Mouse (Mus musculus) forebrain, embryonic 12.5 days (tissue): ENCODE measurements at regions not wholly inside any gene's neighbourhood (a gene's known extent, or its start where the extent isn't known, plus 50 kb on each side); places are given as distances from the start of the nearest gene placed in this dataset.

Experiments
- ATAC-seq: fragments of 200-750 bp; cut with Nextera tagmentation; 2 replicates; pipeline ENCODE4 v1.8.0; 2017; ENCODE audit warnings: moderate TSS enrichment; ENCODE audit not compliant: low FRiP score
- H3K27ac ChIP-seq: fragments of 300-500 bp; sonication (generic); 2 replicates; pipeline ENCODE4 v1.5.1; 2016; ENCODE audit warnings: mild to moderate bottlenecking
- H3K27me3 ChIP-seq: fragments of 300-500 bp; sonication (generic); 2 replicates; pipeline ENCODE4 v1.6.1; 2016; ENCODE audit warnings: mild to moderate bottlenecking
- H3K36me3 ChIP-seq: fragments of 300-500 bp; sonication (generic); replicated peaks from 2 replicates; pipeline ENCODE4 v1.6.1; 2016; ENCODE audit warnings: mild to moderate bottlenecking
- H3K4me1 ChIP-seq: fragments of 300-500 bp; sonication (generic); 2 replicates; pipeline ENCODE4 v1.6.1; 2016
- H3K4me2 ChIP-seq: fragments of 300-500 bp; sonication (generic); 2 replicates; pipeline ENCODE4 v1.6.1; 2016; ENCODE audit warnings: mild to moderate bottlenecking, moderate library complexity
- H3K4me3 ChIP-seq: fragments of 300-500 bp; sonication (generic); replicated peaks from 2 replicates; pipeline ENCODE4 v1.5.1; 2016; ENCODE audit warnings: mild to moderate bottlenecking
- H3K9ac ChIP-seq: fragments of 300-500 bp; sonication (generic); 2 replicates; pipeline ENCODE4 v1.6.1; 2016; ENCODE audit warnings: mild to moderate bottlenecking
- H3K9me3 ChIP-seq: fragments of 300-500 bp; sonication (generic); 2 replicates; pipeline ENCODE4 v1.6.1; 2016
- WGBS: fragments of 180-500 bp; shearing (Covaris S2); methylation state at CpG from one replicate; pipeline ENCODE4 v1.1.7; 2016; 5-methylcytosine and 5-hydroxymethylcytosine counted together

DNA sequence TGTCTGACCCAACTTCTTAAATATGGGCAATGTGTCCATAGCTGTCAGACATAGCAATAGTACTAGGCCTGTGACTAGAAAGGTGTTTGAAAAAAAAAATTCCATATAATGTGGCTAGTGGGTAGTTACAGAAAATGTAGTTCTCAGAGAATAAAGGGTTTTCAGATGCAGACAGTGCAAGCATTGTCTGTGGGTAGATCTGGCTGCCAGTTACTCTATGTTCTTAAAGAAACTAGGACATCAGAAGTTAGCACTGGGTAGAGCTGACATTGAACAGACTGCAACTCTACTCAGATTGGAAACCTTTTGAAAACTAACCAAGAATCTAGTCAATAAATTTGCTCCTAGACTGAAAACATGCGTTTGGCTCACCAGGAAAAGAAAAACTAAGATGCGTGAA, 154.5 kb upstream of the Negr1 start:
- no peaks in the 10 kb centered on the region for H3K4me1 ChIP-seq
- no peak for ATAC-seq
- no peaks in the 10 kb centered on the region for H3K36me3 ChIP-seq
- no peak overlapping the region for H3K27ac ChIP-seq
- H3K27me3 ChIP-seq = no peaks in the 10 kb centered on the region
- no peak overlapping the region for H3K4me3 ChIP-seq
- H3K9me3 ChIP-seq = no peaks in the 10 kb centered on the region
- no peak overlapping the region for H3K4me2 ChIP-seq
- H3K9ac ChIP-seq = no peak overlapping the region
- 91% methylated on average over 2 of the region's 2 CpGs for WGBS

DNA sequence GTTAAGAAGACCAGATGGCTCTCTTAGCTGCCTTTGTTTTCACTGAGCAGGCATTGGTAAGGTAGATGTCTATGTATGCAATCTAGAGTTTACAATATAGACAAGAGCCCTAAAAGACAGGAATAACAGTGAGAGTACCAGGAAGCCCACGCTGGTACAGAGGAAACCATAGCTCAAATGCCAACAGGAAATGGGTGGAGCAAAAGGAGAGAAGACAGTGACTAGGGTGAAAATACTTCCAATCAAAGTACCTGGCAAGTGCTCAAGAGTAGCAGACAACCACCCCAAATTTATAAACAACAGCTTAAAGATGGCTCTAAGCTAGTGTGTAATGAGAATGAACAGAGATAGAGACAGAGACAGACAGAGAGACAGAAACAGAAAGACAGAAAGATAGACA, 151.5 kb upstream of the Negr1 start:
- H3K9ac ChIP-seq = no peak overlapping the region
- no peaks in the 10 kb centered on the region for H3K27me3 ChIP-seq
- H3K4me2 ChIP-seq = no peak overlapping the region
- no peak overlapping the region for H3K27ac ChIP-seq
- H3K4me3 ChIP-seq = no peak overlapping the region
- WGBS = 67% methylated on average over 1 of the region's 1 CpGs
- no peak for ATAC-seq
- H3K36me3 ChIP-seq = no peaks in the 10 kb centered on the region
- no peaks in the 10 kb centered on the region for H3K9me3 ChIP-seq
- H3K4me1 ChIP-seq = no peaks in the 10 kb centered on the region

DNA sequence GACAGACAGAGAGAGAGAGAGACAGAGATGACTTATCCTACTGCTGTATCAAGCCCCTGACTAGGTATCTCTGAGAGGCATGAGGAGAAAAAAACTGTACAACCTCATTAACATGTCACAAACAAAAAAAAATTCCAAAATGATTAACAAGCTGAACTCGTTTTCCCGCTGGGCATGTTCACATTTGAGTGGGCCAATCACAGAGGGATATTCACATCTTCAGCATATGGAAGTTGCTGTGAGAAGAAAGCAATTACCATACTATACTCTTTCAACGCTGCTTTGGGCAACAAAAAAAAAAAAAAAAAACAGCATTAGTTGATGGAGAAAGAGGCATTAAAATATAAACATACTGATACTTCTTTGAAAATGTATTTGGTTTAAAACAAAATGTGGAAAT, 148.8 kb upstream of the Negr1 start:
- H3K4me3 ChIP-seq = no peak overlapping the region
- H3K36me3 ChIP-seq = no peaks in the 10 kb centered on the region
- no peaks in the 10 kb centered on the region for H3K9me3 ChIP-seq
- ATAC-seq = no peak
- no peak overlapping the region for H3K9ac ChIP-seq
- no peaks in the 10 kb centered on the region for H3K27me3 ChIP-seq
- H3K4me2 ChIP-seq = no peak overlapping the region
- 62% methylated on average over 3 of the region's 3 CpGs for WGBS
- no peaks in the 10 kb centered on the region for H3K4me1 ChIP-seq
- no peak overlapping the region for H3K27ac ChIP-seq

DNA sequence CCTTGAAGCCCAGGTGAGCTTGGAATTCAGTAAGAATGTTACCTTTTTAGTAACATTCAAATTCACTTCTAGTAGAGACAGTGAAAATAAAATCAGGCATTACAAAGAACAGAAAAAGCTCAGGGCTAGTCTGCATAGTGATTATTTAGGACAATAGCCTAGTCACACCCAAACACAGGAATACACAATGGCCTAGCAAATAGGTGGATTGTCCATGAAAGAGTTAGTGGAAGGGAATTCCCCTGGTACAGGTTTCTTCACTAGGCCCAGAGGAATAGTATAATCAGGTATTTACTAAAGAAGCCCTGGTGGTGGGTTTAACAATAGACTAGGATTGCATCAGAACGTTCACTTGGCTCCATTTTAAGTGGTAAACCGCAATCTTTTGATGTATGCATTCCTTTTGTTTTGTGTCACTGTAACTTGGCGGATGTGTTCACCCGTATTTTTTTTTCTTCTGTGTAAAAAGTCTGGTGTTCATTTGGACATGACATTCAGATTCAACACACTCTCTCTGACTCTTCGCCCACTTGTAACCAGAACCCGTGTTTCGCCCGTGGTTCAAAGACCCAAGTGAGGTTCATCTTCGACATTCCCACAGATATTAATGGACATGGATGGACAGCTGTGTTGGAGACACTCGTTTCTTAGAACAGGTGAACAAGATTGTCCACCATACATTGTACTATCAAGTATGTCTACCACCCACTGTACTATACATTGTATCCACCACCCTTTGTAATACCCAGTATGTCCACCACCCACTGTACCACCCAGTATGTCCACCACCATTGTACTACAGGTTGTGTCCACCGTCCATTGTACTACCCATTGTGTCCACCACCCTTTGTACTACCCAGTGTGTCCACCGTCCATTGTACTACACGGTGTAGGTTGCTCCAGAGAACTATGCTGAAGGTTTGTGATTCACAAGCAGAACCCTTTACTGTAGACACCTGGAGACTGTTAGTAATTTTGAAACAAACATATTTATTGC, 146.9 kb upstream of the Negr1 start:
- WGBS = 87% methylated on average over 13 of the region's 13 CpGs
- H3K9me3 ChIP-seq = no peaks in the 10 kb centered on the region

DNA sequence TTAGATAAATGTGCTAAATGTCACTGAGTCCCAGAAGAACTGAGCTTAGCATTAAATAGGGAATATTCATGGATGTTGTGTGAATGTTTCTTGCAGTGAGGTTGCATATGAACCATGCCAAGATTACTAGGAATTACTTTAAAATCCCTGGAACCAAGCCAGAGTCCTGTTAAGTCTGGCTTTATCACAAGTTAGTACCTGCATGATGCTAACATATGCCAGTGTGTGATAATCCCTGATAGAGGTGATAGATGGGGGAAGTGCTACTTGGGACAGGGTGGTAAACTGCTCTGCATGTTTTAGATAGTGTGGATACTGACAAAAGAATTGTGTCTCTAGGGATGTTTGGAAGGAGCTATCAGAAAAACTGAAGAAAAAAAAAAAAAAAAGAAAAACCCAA, 143.5 kb upstream of the Negr1 start:
- H3K27me3 ChIP-seq = no peaks in the 10 kb centered on the region
- no peaks in the 10 kb centered on the region for H3K36me3 ChIP-seq
- H3K9me3 ChIP-seq = no peaks in the 10 kb centered on the region
- no peak overlapping the region for H3K4me3 ChIP-seq
- no peak for ATAC-seq
- H3K4me1 ChIP-seq = no peaks in the 10 kb centered on the region
- H3K27ac ChIP-seq = no peak overlapping the region
- no peak overlapping the region for H3K4me2 ChIP-seq
- H3K9ac ChIP-seq = no peak overlapping the region

More for the DNA sequence above, 146.9 kb upstream of the Negr1 start:
- 0 out of 2 replicates have a peak, but pooled peaks have one; percentile 36 for ATAC-seq
- H3K4me2 ChIP-seq = no peak overlapping the region
- no peak overlapping the region for H3K27ac ChIP-seq
- H3K4me1 ChIP-seq = no peaks in the 10 kb centered on the region
- H3K9ac ChIP-seq = no peak overlapping the region
- no peak overlapping the region for H3K4me3 ChIP-seq
- H3K27me3 ChIP-seq = no peaks in the 10 kb centered on the region
- H3K36me3 ChIP-seq = no peaks in the 10 kb centered on the region

DNA sequence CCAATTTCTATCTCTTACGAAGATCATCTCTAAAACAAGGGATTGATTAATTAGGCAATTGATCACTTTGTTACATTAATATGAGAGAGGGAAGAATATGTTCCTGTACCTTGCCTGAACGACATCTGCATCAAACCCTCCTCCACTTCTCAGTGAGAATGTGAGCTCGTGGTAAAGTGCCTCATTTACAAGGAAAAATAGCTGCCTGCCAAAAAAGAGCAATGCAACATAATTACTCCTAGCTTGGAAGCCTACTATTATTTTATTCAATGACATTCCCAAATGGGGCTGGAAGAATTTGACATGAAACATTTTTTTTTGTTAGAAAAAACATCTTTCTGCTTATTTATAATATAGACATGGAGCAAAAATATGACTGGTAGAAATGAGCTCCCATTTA, 138.5 kb upstream of the Negr1 start:
- H3K27ac ChIP-seq = no peak overlapping the region
- 63% methylated on average over 3 of the region's 3 CpGs for WGBS
- no peak overlapping the region for H3K4me3 ChIP-seq
- no peaks in the 10 kb centered on the region for H3K27me3 ChIP-seq
- no peaks in the 10 kb centered on the region for H3K9me3 ChIP-seq
- no peak for ATAC-seq
- no peaks in the 10 kb centered on the region for H3K4me1 ChIP-seq
- H3K36me3 ChIP-seq = no peaks in the 10 kb centered on the region
- no peak overlapping the region for H3K9ac ChIP-seq
- no peak overlapping the region for H3K4me2 ChIP-seq

DNA sequence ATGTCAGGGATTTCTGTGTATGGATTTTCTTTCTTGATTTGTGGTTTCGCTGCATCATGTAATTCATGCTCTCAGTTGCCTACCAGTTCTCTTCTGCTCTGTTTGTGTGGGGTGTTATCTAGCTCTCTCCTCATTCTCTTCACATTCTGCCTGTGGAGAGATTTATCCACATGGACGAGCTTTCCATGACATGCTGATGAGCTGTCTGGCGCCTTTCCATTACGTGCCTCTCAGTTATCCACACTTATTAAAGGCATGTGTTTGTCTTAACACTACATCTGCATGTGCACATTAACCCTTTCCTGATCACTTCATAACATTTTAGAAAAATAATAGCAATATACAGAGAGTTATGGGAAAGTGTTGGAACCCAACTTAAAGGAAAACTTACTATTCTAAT, 106.6 kb upstream of the Negr1 start:
- Histone ChIP-seq H3K9me3 (no peaks in the 10 kb centered on the region), H3K4me3 (no peak overlapping the region), H3K4me1 (no peaks in the 10 kb centered on the region), H3K4me2 (no peak overlapping the region), H3K36me3 (no peaks in the 10 kb centered on the region), H3K27me3 (no peaks in the 10 kb centered on the region), H3K27ac (no peak overlapping the region), H3K9ac (no peak overlapping the region)
- whole genome bisulfite sequencing = 56% methylated on average over 4 of the region's 4 CpGs
- peak; percentile 76 for ATAC-seq

DNA sequence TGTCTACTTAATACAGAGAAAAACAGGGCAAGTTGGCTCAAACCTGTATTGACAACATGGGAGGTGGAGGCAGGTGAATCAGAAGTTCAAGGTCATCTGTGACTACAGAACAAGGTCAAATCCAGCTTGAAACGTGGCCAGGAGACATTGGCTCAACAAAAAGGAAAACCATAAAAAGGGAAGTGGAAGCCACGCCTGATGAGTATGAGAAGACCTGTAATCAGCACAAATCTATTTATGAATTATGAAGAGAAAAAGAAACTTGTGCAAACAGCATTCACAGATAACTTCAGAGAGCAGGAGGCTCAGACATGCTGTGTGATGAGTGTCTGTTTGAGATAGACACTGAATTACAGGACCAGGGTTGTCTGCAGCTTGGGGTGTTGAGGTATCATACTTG, 98.3 kb upstream of the Negr1 start:
- Histone ChIP-seq H3K4me3 (no peak overlapping the region), H3K36me3 (no peaks in the 10 kb centered on the region), H3K4me2 (no peak overlapping the region), H3K4me1 (no peaks in the 10 kb centered on the region), H3K27me3 (no peaks in the 10 kb centered on the region), H3K9me3 (no peaks in the 10 kb centered on the region), H3K27ac (no peak overlapping the region), H3K9ac (no peak overlapping the region)
- ATAC-seq = no peak
- WGBS = 63% methylated on average over 2 of the region's 2 CpGs

DNA sequence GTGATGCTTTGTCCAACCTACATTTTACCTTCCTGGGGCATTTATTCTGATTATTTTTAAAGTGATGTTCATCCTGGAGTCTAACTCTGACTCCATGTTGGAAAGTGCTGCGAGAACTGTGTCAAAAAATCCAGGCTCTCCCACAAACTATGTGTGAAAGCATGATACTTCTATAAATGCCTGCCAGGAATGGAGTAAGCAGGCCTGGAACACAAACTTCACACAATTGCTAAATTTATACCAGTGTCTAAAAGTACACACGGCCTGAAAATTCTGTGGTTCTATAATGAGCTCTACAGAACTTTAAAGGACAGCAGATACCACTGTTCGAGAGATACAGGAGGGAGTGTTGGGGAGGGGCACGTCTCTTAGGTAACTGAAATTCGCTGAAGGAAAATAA, 96.0 kb upstream of the Negr1 start:
- ATAC-seq = no peak
- Histone ChIP-seq H3K4me1 (no peaks in the 10 kb centered on the region), H3K4me3 (no peak overlapping the region), H3K9ac (no peak overlapping the region), H3K27me3 (no peaks in the 10 kb centered on the region), H3K27ac (no peak overlapping the region), H3K9me3 (no peaks in the 10 kb centered on the region), H3K4me2 (no peak overlapping the region), H3K36me3 (no peaks in the 10 kb centered on the region)
- 92% methylated on average over 5 of the region's 5 CpGs for WGBS

DNA sequence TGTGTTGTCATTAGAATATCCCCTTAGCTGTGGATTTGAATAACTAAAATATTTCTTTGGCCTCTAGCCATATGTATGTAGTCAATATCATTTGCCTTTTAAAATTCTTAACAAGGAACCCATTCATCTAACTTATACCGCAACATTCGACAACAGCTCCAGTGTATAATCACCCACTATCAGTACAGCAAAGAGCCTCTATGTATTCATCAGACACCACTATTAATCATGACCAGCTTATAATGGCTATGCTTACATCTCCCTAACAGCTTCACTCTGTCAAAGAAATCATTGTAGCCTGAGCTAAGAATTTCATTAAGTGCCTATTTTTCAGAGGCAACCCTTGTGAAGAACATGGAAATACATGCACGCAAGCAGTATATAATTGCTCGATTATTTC, 88.9 kb upstream of the Negr1 start:
- ATAC-seq = no peak
- Histone ChIP-seq H3K27ac (no peak overlapping the region), H3K4me3 (no peak overlapping the region), H3K27me3 (no peaks in the 10 kb centered on the region), H3K9ac (no peak overlapping the region), H3K4me1 (no peaks in the 10 kb centered on the region), H3K4me2 (no peak overlapping the region), H3K36me3 (no peaks in the 10 kb centered on the region), H3K9me3 (no peaks in the 10 kb centered on the region)
- 79% methylated on average over 4 of the region's 4 CpGs for WGBS
